Mouse (Mus musculus) bone marrow, adult 2 months (tissue): ENCODE data around the gene Cbarp. TPM values are rescaled to one million over a fixed set of nuclear protein-coding genes. Genes with fewer than 3 reads are reported as not detected.

Source experiments
- H3K27ac ChIP-seq: fragments of 200-500 bp; 2 replicates; pipeline ENCODE4 v1.5.1; 2012; ENCODE audit warnings: low read depth, mild to moderate bottlenecking, control low read depth, inconsistent platforms, low read length; ENCODE audit not compliant: control insufficient read depth, poor library complexity, insufficient read depth
- H3K4me1 ChIP-seq: fragments of 200-500 bp; 2 replicates; pipeline ENCODE4 v1.6.1; 2011; ENCODE audit warnings: low read length; ENCODE audit not compliant: control insufficient read depth, insufficient read depth
- H3K4me3 ChIP-seq: fragments of 200-500 bp; replicated peaks from 2 replicates; pipeline ENCODE3; 2011; ENCODE audit warnings: mild to moderate bottlenecking, low read depth, low read length, control low read depth; ENCODE audit not compliant: control insufficient read depth
- CTCF ChIP-seq: fragments of 200-500 bp; IDR thresholded peaks from 2 replicates; pipeline ENCODE4 v1.5.1; 2011; ENCODE audit warnings: low read length, control low read depth; ENCODE audit not compliant: control insufficient read depth, insufficient read depth
- POLR2A ChIP-seq: fragments of 200-500 bp; IDR thresholded peaks from 2 replicates; pipeline ENCODE4 v1.6.1; 2011; ENCODE audit warnings: low read depth, mild to moderate bottlenecking, control low read depth, low read length, borderline replicate concordance; ENCODE audit not compliant: control insufficient read depth
- WGBS: fragments of 180-500 bp; shearing (Covaris S2); methylation state at CpG from one replicate; pipeline ENCODE4 v1.1.7; 2018; 5-methylcytosine and 5-hydroxymethylcytosine counted together
- polyA plus RNA-seq: library from polyadenylated mRNA; stranded (reverse); fragments of >200 nt; gene quantifications from 2 replicates; pipeline ENCODE4 v1.2.4, GENCODE M21; 2011; ENCODE audit warnings: low replicate concordance; ENCODE audit not compliant: missing spikeins, insufficient read depth, insufficient read length

Cbarp gene
- polyA plus RNA-seq, 1 experiment, result 3.7 TPM

DNA sequence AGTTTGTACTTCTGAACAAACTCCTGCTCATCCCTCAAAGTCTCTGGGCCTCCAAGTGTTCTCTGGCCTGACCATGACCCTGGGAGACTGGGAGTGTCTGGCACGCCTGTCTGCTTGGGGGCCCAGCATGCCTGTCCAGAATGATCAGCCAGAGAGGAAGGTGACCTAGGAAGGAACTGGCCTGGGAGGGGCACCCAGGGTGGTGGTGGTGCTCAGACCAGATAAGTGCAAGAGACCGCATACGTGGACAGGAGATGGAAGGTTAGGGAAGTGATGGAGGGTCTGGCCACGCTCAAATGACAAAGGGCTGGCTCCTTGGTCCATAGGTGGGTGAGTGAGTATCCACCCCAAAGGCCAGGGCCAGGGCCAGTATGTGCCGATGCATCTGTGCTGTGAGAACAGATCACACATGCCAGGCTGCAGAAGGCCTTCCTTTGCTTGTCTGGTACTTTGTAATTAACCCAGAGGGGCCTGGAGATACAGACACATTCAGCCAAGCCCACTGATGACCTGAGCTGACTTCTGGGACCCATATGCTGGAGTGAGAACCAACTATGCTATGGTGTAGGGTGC is 6.6 kb upstream of the Cbarp start:
- TF ChIP-seq CTCF (no peak), POLR2A (no peak)
- WGBS, result 73% methylated on average over 5 of the region's 5 CpGs
- peak overlapping the region; percentile 97 for H3K27ac ChIP-seq
- no peak overlapping the region for H3K4me3 ChIP-seq
- H3K4me1 ChIP-seq, result peaks cover 4% of the 10 kb centered on the region; the same call in 1 of the 2 replicates

DNA sequence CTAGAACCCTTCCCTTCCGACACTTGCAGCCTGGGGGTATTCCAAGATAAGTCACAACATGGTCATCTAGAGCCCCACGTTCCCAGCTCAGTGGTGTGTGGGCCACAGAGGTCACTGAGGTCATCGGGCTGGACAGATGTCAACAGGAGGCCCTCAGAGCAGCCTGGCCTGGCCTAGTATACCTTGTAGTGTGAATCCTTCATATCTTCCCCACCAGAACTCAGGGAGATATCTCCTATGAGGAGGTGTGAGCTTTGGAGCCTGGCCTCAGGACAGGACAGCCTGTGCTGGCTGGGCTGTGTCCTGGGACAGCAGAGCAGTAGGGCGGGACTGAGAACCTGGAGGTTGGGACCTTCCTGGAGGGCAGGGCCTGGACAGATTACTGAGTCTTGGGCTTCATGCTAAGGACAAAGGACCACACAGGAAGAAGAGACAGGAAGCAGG is 6.0 kb upstream of the Cbarp start:
- peak overlapping the region; percentile 97 for H3K27ac ChIP-seq
- no peak overlapping the region for H3K4me3 ChIP-seq
- peaks cover 4% of the 10 kb centered on the region; the same call in 1 of the 2 replicates for H3K4me1 ChIP-seq
- no peak for TF ChIP-seq CTCF
- no peak for TF ChIP-seq POLR2A
- 78% methylated on average over 4 of the region's 4 CpGs for WGBS

DNA sequence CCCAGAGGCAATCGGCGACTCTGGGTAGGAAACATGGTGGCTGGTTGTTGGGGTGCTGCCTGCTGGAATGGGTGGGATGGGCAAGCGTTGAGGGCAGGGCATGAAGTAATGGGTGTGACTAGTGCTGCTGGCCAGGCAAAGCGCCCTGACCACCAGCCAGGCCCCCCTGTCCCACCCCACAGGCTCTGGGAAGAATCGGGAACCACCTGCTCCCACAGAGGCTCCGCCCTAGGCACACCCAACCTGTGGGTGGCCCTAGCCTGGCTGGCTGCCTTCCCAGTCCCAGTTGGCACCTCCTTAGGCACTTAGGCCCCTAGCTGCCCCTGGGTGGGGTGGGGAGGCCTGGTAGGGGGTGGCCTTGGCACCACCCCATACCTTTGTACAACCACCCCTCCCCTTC is 5.3 kb upstream of the Cbarp start:
- H3K4me1 ChIP-seq, result peaks cover 4% of the 10 kb centered on the region; the same call in 1 of the 2 replicates
- peak overlapping the region; percentile 50 for H3K27ac ChIP-seq
- WGBS, result 51% methylated on average over 6 of the region's 6 CpGs

DNA sequence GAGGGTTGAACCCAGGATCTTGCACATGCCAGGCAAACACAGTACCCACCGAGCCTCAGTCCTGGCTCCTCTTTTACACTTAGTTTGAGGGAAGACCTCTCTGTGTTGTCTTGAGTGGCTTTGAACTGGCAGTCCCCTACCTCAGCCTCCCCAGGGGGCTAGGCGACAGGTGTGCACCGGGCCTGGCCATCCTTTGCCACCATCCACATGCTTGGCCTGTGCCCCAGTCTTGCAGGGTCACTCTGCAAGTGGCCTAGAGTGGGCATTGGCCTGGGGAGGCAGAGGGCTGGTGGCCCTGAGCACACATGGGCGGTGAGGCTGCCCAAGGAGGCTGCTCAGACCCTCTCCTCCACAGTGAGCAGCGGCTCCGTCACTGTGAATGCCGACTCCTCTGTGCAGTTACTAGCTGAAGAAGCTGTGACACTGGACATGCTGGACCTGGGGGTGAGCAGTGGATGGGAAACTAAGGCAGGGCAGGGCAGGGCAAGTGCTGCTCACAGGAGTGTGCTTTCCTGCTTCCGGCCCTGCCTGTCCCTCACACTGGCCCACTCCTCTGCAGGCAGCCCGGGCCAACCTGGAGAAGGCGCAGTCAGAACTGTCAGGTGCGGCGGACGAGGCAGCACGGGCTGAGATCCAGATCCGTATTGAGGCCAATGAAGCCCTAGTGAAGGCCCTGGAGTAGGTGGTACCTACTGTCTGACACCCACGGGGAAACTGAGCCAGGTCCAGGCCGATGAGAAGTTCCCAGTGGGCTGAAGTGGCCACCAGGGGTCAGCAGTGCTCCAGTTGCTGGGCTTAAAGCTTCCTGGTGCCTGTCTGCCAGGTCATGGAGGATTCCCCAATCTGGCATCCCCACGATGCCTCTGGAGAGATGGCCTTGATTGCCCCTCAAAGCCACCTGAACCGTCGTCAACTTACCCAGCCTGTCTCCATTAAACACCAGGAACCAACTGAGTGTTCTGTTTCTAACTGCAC is 4.5 kb upstream of the Cbarp start:
- WGBS, result 73% methylated on average over 20 of the region's 20 CpGs
- H3K27ac ChIP-seq, result peak overlapping the region; percentile 50
- TF ChIP-seq POLR2A, result 0 out of 2 replicates have a peak, but pooled peaks have one; percentile 27
- TF ChIP-seq CTCF, result peak; percentile 96

More for the DNA sequence above, 5.3 kb upstream of the Cbarp start:
- no peak for TF ChIP-seq POLR2A
- no peak for TF ChIP-seq CTCF
- H3K4me3 ChIP-seq, result no peak overlapping the region

DNA sequence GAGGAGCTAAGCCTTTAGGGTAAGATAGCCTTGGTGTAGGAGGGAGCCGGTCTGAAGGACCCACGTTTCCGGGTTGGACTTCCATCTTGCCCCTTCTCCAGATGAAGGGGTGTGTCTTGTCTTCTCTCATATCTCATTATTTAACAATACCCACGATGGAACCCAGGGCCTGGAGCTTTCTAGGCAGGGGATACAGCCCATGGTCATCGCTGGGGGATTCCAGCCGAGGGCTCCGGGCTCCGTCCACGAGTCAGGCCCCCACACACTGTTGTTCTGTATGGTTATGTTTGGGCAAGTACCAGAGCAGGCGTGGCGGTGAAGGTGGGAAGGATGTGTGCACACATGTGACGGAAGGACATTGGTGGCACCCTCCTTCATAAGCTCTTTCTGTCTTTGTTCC is 3.5 kb upstream of the Cbarp start:
- Histone ChIP-seq H3K4me3 (no peak overlapping the region), H3K4me1 (peaks cover 4% of the 10 kb centered on the region; the same call in 1 of the 2 replicates), H3K27ac (no peak overlapping the region)
- WGBS, result 93% methylated on average over 12 of the region's 12 CpGs
- TF ChIP-seq CTCF, result no peak
- TF ChIP-seq POLR2A, result no peak

More for the DNA sequence above, 4.5 kb upstream of the Cbarp start:
- Histone ChIP-seq H3K4me3 (no peak overlapping the region), H3K4me1 (peaks cover 4% of the 10 kb centered on the region; the same call in 1 of the 2 replicates)

DNA sequence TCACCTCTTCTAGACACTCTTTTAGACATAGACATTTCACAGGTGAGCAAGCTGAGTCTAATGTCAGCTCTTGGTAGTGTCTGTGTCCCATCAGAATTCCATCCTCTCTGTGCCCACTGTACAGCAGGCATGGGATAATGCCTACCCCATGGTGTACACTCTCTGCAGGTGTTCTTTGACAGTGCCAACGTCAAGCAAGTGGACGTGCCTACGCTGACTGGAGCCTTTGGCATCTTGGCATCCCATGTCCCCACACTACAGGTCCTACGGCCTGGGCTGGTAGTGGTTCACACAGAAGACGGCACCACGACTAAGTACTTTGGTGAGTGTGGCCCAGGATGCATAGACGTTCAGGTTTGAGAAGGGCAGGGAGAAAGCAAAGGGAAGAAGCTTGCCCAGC is 3.0 kb upstream of the Cbarp start:
- H3K4me1 ChIP-seq, result peaks cover 5% of the 10 kb centered on the region; the same call in 1 of the 2 replicates
- TF ChIP-seq CTCF, result no peak
- H3K4me3 ChIP-seq, result peak overlapping the region; percentile 0
- 94% methylated on average over 7 of the region's 7 CpGs for WGBS
- H3K27ac ChIP-seq, result no peak overlapping the region

DNA sequence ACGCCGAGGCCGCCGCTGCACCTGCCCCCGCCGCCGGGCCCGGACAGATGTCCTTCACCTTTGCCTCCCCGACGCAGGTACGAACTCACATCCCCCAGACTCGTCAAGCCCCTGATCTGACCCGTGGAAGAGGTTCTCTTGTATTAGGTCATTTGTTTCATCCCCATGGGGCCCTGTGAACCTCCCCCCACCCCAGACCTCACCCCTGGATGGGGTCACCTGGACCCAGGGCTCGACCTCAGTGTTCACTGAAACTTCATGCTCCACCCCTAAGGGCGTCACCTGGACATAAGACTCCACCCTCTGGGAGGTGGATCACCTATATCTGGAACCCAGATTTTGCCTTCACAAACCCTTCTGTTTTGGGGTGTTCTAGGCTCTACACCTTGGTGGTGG is 1.9 kb upstream of the Cbarp start:
- peaks cover 9% of the 10 kb centered on the region; the same call in 1 of the 2 replicates for H3K4me1 ChIP-seq
- under 1% methylated on average over 15 of the region's 15 CpGs for WGBS
- TF ChIP-seq CTCF (no peak), POLR2A (no peak)
- H3K27ac ChIP-seq, result peak overlapping the region; percentile 90
- peak overlapping the region; percentile 77 for H3K4me3 ChIP-seq

DNA sequence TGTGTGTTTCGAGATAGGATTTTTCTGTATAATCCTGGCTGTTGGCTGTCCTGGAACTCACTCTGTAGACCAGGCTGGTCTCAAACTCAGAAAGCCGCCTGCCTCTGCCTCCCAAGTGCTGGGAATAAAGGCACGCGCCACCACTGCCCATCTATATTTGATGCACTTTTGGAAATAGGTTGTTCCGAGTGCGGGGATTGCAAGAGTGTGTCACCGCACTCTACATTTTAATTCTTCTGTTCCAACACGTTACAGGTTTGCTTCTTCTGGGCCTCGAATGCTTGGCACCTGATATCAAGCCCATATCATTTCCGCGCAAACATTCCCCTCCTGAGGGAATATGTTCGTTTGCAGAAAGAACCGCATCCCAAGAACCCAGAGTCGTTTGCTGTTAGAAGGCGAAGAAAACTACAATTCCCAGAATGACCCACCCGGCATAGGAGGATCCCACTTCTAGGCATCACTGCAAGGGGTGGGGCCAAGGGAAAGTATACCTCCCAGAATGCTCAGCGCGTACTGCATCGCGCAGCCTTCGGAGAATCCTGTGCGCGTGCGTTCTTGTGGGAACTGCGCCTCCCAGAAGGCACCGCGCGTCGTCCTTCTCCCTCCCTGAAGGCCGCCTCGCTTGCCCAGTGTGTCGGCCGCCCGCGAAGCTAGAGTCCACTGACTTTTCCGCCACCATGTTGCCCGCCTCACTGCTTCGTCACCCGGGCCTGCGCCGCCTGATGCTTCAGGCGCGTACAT is 1.3 kb upstream of the Cbarp start:
- WGBS, result under 1% methylated on average over 43 of the region's 43 CpGs

More for the DNA sequence above, 1.3 kb upstream of the Cbarp start:
- H3K4me1 ChIP-seq, result peaks cover 9% of the 10 kb centered on the region; the same call in 1 of the 2 replicates
- TF ChIP-seq POLR2A (peak; percentile 81; the same call in 1 of the 2 replicates), CTCF (peak; percentile 1; the same call in 1 of the 2 replicates)
- peak overlapping the region; percentile 77 for H3K4me3 ChIP-seq
- peak overlapping the region; percentile 90 for H3K27ac ChIP-seq
